Mouse (Mus musculus) E14TG2a.4 (cell line): ENCODE results near the gene Tlnrd1.
A peak's percentile ranks its signal among the peaks of the same experiment; 100 is the strongest.
"Not testable (repeated sequence)": the region's sequence is repeated elsewhere in the genome, so short reads cannot be mapped to it uniquely, and the experiment has no call there.

Experiments
- H3K27me3 ChIP-seq: 2 replicates; pipeline ENCODE4 v1.6.1; 2014; ENCODE audit warnings: low read length, control low read depth; ENCODE audit not compliant: insufficient read depth
- H3K36me3 ChIP-seq: 2 replicates; pipeline ENCODE4 v1.6.1; 2014; ENCODE audit warnings: low read length, control low read depth; ENCODE audit not compliant: insufficient read depth
- H3K4me1 ChIP-seq: replicated peaks from 2 replicates; pipeline ENCODE4 v1.6.1; 2014; ENCODE audit warnings: low read depth, low read length, control low read depth
- H3K4me3 ChIP-seq: replicated peaks from 2 replicates; pipeline ENCODE4 v1.5.1; 2014; ENCODE audit warnings: mild to moderate bottlenecking, low read length
- H3K9me3 ChIP-seq: 2 replicates; pipeline ENCODE4 v1.6.1; 2014; ENCODE audit warnings: low read length, control low read depth
- CTCF ChIP-seq: conservative IDR thresholded peaks from 2 replicates; pipeline ENCODE4 v1.5.1; 2014; ENCODE audit warnings: low read length
- NANOG ChIP-seq: IDR thresholded peaks from 2 replicates; pipeline ENCODE4 v1.6.1; 2014; ENCODE audit warnings: borderline replicate concordance, low read length, mixed read lengths
- POU5F1 ChIP-seq: IDR thresholded peaks from 2 replicates; pipeline ENCODE4 v1.6.1; 2014; ENCODE audit warnings: low read length, borderline replicate concordance

The Tlnrd1 gene

DNA sequence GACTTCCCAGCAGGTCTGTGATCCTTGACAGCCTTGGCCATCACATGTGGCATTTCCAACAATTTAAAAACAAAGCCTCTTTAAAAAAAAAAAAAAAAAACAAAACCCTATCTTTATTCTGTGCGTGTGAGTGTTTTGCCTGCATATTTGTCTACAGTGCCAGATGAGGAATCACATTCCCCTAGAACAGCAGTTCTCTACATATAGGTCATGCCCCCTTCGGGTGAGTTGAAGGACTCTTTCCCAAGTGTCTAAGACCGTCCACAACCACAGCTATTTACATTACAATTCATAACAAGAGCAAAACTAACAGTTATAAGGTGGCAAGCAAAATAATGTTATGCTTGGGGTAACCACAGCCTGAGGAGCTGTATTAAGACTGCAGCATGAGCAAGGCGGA, 17.3 kb upstream of the Tlnrd1 start:
- Histone ChIP-seq H3K4me3 (no peak overlapping the region), H3K9me3 (no peaks in the 10 kb centered on the region), H3K27me3 (no peaks in the 10 kb centered on the region), H3K36me3 (peaks cover 46% of the 10 kb centered on the region), H3K4me1 (peaks cover 64% of the 10 kb centered on the region)
- TF ChIP-seq CTCF (no peak), POU5F1 (no peak), NANOG (no peak)

GRCm38 (mm10) chr7:83900519-83900918, 16.4 kb upstream of the Tlnrd1 start:
- H3K4me1 ChIP-seq: peaks cover 68% of the 10 kb centered on the region
- no peak overlapping the region for H3K4me3 ChIP-seq
- no peaks in the 10 kb centered on the region for H3K9me3 ChIP-seq
- TF ChIP-seq NANOG (no peak), CTCF (no peak), POU5F1 (no peak)
- no peaks in the 10 kb centered on the region for H3K27me3 ChIP-seq
- H3K36me3 ChIP-seq: peaks cover 55% of the 10 kb centered on the region

DNA sequence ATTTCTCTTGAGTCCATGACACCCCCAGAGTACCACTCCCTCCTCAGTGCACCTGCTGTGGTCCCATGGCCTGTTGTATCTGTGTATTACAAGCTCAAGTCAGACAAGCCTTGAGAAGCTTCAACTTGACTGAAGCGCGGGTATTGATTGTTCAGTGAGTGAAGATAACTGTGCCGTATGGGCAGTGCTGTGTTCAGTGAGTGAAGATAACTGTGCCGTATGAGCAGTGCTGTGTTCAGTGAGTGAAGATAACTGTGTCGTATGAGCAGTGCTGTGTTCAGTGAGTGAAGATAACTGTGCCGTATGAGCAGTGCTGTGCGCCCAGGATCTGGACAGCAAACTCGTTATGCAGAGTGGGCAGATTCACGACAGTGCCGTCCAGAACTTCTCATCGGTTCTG, 14.2 kb upstream of the Tlnrd1 start:
- no peak overlapping the region for H3K4me3 ChIP-seq
- no peaks in the 10 kb centered on the region for H3K27me3 ChIP-seq
- H3K36me3 ChIP-seq: peaks cover 78% of the 10 kb centered on the region
- TF ChIP-seq NANOG (no peak), CTCF (no peak), POU5F1 (no peak)
- no peaks in the 10 kb centered on the region for H3K9me3 ChIP-seq
- peaks cover 79% of the 10 kb centered on the region for H3K4me1 ChIP-seq

GRCm38 (mm10) chr7:83896077-83896740, 12.1 kb upstream of the Tlnrd1 start:
- no peak for TF ChIP-seq CTCF
- H3K36me3 ChIP-seq: peaks cover 78% of the 10 kb centered on the region
- H3K4me1 ChIP-seq: peaks cover 67% of the 10 kb centered on the region
- no peaks in the 10 kb centered on the region for H3K9me3 ChIP-seq
- no peak overlapping the region for H3K4me3 ChIP-seq
- H3K27me3 ChIP-seq: no peaks in the 10 kb centered on the region

GRCm38 (mm10) chr7:83894348-83894747, 10.2 kb upstream of the Tlnrd1 start:
- Histone ChIP-seq H3K36me3 (peaks cover 61% of the 10 kb centered on the region), H3K9me3 (no peaks in the 10 kb centered on the region), H3K4me1 (peaks cover 67% of the 10 kb centered on the region), H3K4me3 (no peak overlapping the region), H3K27me3 (no peaks in the 10 kb centered on the region)
- TF ChIP-seq CTCF (0 out of 2 replicates have a peak, but pooled peaks have one; percentile 16), POU5F1 (no peak)

- peaks cover 40% of the 10 kb centered on the region for H3K36me3 ChIP-seq
- TF ChIP-seq NANOG: no peak
- no peak for TF ChIP-seq POU5F1
- TF ChIP-seq CTCF: no peak
- H3K4me1 ChIP-seq: peaks cover 52% of the 10 kb centered on the region
- peak overlapping the region; percentile 97 for H3K4me3 ChIP-seq
- H3K27me3 ChIP-seq: no peaks in the 10 kb centered on the region
- H3K9me3 ChIP-seq: no peaks in the 10 kb centered on the region
Measured at GRCm38 (mm10) chr7:83892333-83892669, 8.2 kb upstream of the Tlnrd1 start.

DNA sequence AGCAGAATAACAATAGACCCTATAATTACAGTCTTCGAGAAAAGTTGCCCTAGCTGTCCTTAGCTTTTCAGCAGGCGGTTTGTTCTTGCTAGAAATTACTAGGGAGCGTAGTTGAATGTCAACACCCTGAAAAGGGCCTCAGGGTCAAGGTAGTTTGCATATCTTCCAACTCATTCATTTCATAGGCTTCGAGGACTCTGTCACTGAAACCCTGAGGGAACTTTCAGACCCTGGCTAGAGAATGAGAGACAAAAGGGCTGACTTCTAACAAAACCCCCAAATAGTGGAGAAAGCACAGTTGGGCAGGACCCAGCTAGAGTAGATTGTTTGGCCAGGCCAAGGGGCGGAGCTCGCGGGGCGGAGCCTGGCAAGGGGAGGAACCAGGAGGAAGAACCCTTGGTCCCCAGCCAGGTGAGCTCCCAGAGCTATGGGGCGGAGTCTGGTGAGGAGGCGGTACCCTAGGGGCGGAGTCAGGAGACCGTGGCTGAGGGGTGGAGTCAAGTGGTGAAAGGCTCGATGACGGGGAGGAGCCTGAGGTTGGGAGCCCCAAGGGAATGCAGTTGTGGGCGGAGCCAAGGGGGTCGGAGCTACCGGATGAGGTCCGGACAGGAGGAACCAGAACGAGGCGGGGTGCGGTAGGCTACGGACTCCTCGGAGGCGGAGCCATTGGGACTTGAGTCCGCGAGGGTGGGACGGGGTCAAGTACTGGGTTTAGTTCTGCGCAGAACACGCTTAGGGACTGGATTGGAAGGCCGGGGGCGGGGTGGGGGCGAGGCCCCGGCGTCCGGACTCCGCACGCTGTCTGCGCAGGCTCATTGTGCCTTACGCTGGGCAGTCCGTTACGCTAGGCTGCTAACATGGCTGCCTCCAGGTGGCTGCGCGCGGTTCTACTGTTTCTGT, 7.6 kb upstream of the Tlnrd1 start:
- no peaks in the 10 kb centered on the region for H3K9me3 ChIP-seq
- no peaks in the 10 kb centered on the region for H3K27me3 ChIP-seq
- TF ChIP-seq POU5F1 (no peak), NANOG (no peak), CTCF (no peak)
- H3K4me3 ChIP-seq: peak overlapping the region; percentile 97
- H3K4me1 ChIP-seq: peaks cover 50% of the 10 kb centered on the region
- H3K36me3 ChIP-seq: peaks cover 35% of the 10 kb centered on the region

DNA sequence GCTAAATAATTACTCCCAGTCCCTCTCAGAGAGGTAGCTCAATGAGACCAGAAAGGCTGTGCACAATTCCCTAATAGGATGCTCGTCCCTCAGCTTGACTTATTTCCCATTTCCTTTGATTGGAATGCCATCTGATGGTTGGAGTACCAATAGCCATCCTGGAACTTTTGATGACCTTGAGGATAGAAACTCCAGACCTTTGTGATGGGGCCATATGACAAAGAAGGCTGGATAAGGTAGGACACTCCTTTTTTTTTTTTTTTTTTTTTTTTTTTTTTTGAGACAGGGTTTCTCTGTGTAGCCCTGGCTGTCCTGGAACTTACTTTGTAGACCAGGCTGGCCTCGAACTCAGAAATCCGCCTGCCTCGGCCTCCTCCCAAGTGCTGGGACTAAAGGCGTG, 5.8 kb upstream of the Tlnrd1 start:
- H3K4me3 ChIP-seq, H3K9me3 ChIP-seq, H3K27me3 ChIP-seq: not testable (repeated sequence)
- H3K36me3 ChIP-seq: peaks cover 18% of the 10 kb centered on the region
- H3K4me1 ChIP-seq: peaks cover 60% of the 10 kb centered on the region

GRCm38 (mm10) chr7:83889383-83889782, 5.3 kb upstream of the Tlnrd1 start:
- Histone ChIP-seq H3K36me3 (peaks cover 12% of the 10 kb centered on the region), H3K9me3 (no peaks in the 10 kb centered on the region), H3K4me1 (peaks cover 59% of the 10 kb centered on the region), H3K4me3 (no peak overlapping the region), H3K27me3 (no peaks in the 10 kb centered on the region)
- no peak for TF ChIP-seq POU5F1
- TF ChIP-seq NANOG: no peak
- no peak for TF ChIP-seq CTCF
